Mouse (Mus musculus) neutrophil, adult 83 days (primary cell): ENCODE measurements around the gene D430042O09Rik. TPM values are rescaled to one million over a fixed set of nuclear protein-coding genes. Genes with fewer than 3 reads are reported as not detected.

ENCODE experiments used
- total RNA-seq, 2 experiments: library from RNA; stranded (reverse); gene quantifications; one replicate each; pipeline ENCODE4 v1.2.4; 2023

Gene D430042O09Rik
- total RNA-seq = 10 to 100 TPM; 16.7 to 21.3 TPM

DNA sequence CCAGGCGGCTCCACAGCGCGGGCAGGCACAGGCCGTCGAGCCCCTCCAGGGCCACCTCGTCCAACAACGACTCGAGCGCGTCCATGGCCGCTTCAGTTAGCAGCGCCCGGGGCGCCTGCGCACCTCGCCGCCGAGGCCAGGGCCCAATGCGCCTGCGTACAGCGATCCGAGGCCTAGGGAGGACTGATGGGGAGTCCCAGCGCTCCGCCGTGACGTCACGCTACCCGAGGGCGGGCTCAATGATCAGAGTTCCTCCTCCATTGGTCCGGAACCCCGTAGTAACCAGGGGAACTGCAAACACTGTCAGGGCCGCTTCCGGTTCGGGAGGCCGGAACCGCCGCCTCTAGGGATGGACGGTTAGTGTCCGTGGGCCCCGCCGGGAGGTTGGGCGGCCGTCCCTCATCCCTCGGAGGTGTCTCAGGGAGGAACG is at the start of gene D430042O09Rik, which contains the start of gene Gtf3c1:
TSS of gene D430042O09Rik (plus strand) at position 296 of the 430 bp plus-strand sequence.
TSS of gene Gtf3c1 (minus strand) at position 188 of the 430 bp plus-strand sequence.

Other genes with a start within 250 kb of the D430042O09Rik start
- gene Nsmce1, start 216.3 kb upstream of the D430042O09Rik start, total RNA-seq = 10 to 100 TPM; 18.5 to 22.2 TPM
- 10 to 100 TPM; 37.7 to 46.3 TPM for gene Il4ra, start 155.8 kb upstream of the D430042O09Rik start, total RNA-seq
- 1 to 10 TPM in 1 of 2 experiments, under 1 TPM in 1; 0.90 to 1.6 TPM for gene Il21r, start 104.5 kb upstream of the D430042O09Rik start, total RNA-seq
- gene Gtf3c1, start 108 bp upstream of the D430042O09Rik start, total RNA-seq = 10 to 100 TPM; 31.9 to 45.0 TPM